Mouse (Mus musculus) myocyte (in vitro differentiated cells): ENCODE data around the gene Ttf1.
"Not testable (repeated sequence)": the region's sequence is repeated elsewhere in the genome, so short reads cannot be mapped to it uniquely, and the experiment has no call there.

Experiments used
- CEBPB ChIP-seq: IDR thresholded peaks from 2 replicates; pipeline ENCODE4 v1.6.1; 2011; ENCODE audit warnings: mild to moderate bottlenecking, moderate library complexity; ENCODE audit not compliant: poor library complexity, insufficient read depth, severe bottlenecking
- POLR2A ChIP-seq: IDR thresholded peaks from one replicate; pipeline ENCODE4 v1.6.1; 2011; ENCODE audit warnings: low read depth, mild to moderate bottlenecking, control low read depth, moderate library complexity; ENCODE audit not compliant: insufficient read length
- POLR2AphosphoS2 ChIP-seq: IDR thresholded peaks from one replicate; pipeline ENCODE4 v1.6.1; 2011; ENCODE audit warnings: low read depth, control low read depth; ENCODE audit not compliant: insufficient read length
- TCF3 ChIP-seq: IDR thresholded peaks from one replicate; pipeline ENCODE4 v1.6.1; 2011; ENCODE audit warnings: low read depth, control low read depth; ENCODE audit not compliant: insufficient read length
- USF1 ChIP-seq: IDR thresholded peaks from one replicate; pipeline ENCODE4 v1.6.1; 2011; ENCODE audit warnings: low read depth, mild to moderate bottlenecking, control low read depth, moderate library complexity

GRCm38 (mm10) chr2:29102416-29103377, 42.6 kb downstream of the Ttf1 start:
- not testable (repeated sequence) for TF ChIP-seq POLR2AphosphoS2, POLR2A, CEBPB, USF1, TCF3
